Mouse (Mus musculus) hindbrain, embryonic 14.5 days (tissue): ENCODE measurements around the gene Npsr1. TPM values are rescaled to one million over a fixed set of nuclear protein-coding genes. Genes with fewer than 3 reads are reported as not detected.

Source experiments
- ATAC-seq: fragments of 200-750 bp; cut with Nextera tagmentation; 2 replicates; pipeline ENCODE4 v1.8.0; 2017; ENCODE audit warnings: moderate number of reproducible peaks, mild to moderate bottlenecking, moderate TSS enrichment, moderate library complexity; ENCODE audit not compliant: low FRiP score
- DNase-seq: peaks from one replicate; pipeline ENCODE4 v3.0.0-alpha.2; 2015; ENCODE audit warnings: low spot score
- H3K27ac ChIP-seq: fragments of 300-500 bp; sonication (generic); 2 replicates; pipeline ENCODE4 v1.5.1; 2014; ENCODE audit warnings: mild to moderate bottlenecking, moderate library complexity
- H3K27me3 ChIP-seq: fragments of 300-500 bp; sonication (generic); 2 replicates; pipeline ENCODE4 v1.6.1; 2014; ENCODE audit warnings: mild to moderate bottlenecking, low read length, mixed read lengths; ENCODE audit not compliant: control insufficient read depth, insufficient read depth
- H3K36me3 ChIP-seq: fragments of 300-500 bp; sonication (generic); replicated peaks from 2 replicates; pipeline ENCODE4 v1.6.1; 2014; ENCODE audit not compliant: control insufficient read depth, insufficient read depth
- H3K4me1 ChIP-seq: fragments of 300-500 bp; sonication (generic); replicated peaks from 2 replicates; pipeline ENCODE4 v1.6.1; 2014; ENCODE audit warnings: antibody characterized with exemption, low read length, mixed read lengths; ENCODE audit not compliant: control insufficient read depth, insufficient read depth
- H3K4me2 ChIP-seq: fragments of 300-500 bp; sonication (generic); replicated peaks from 2 replicates; pipeline ENCODE4 v1.6.1; 2014; ENCODE audit warnings: mild to moderate bottlenecking, moderate library complexity
- H3K4me3 ChIP-seq: fragments of 300-500 bp; sonication (generic); replicated peaks from 2 replicates; pipeline ENCODE4 v1.5.1; 2014; ENCODE audit warnings: mild to moderate bottlenecking, low read length
- H3K9ac ChIP-seq: fragments of 300-500 bp; sonication (generic); 2 replicates; pipeline ENCODE4 v1.6.1; 2014
- H3K9me3 ChIP-seq: fragments of 300-500 bp; sonication (generic); 2 replicates; pipeline ENCODE4 v1.6.1; 2016; ENCODE audit warnings: low read length; ENCODE audit not compliant: control insufficient read depth
- WGBS: fragments of 180-500 bp; shearing (Covaris S2); extraction: QIAGEN DNeasy Blood & Tissue Kit; methylation state at CpG from one replicate; pipeline ENCODE4 v1.1.7; 2014; 5-methylcytosine and 5-hydroxymethylcytosine counted together
- polyA plus RNA-seq: library from polyadenylated mRNA; unstranded; fragments of >200 nt; fragmentation: Nextera tagmentation; extraction: Ambion mirVana; gene quantifications from 2 replicates; pipeline ENCODE4 v1.2.1, GENCODE M21; 2014

Gene Npsr1
- polyA plus RNA-seq, 1 experiment from 2014 or later = 0.31 TPM

GRCm38 (mm10) chr9:24136354-24136753 is 38.6 kb downstream of the Npsr1 start:
- Histone ChIP-seq H3K4me2 (no peak overlapping the region), H3K4me1 (no peaks in the 10 kb centered on the region), H3K9ac (no peak overlapping the region), H3K4me3 (no peak overlapping the region), H3K9me3 (no peaks in the 10 kb centered on the region), H3K36me3 (no peaks in the 10 kb centered on the region), H3K27ac (no peak overlapping the region), H3K27me3 (no peaks in the 10 kb centered on the region)
- no peak for ATAC-seq
- no peak for DNase-seq

GRCm38 (mm10) chr9:24144341-24144740 is 46.5 kb downstream of the Npsr1 start:
- no peaks in the 10 kb centered on the region for H3K9me3 ChIP-seq
- WGBS = 92% methylated on average over 2 of the region's 2 CpGs
- no peak for DNase-seq
- H3K27ac ChIP-seq = no peak overlapping the region
- no peaks in the 10 kb centered on the region for H3K4me1 ChIP-seq
- ATAC-seq = no peak
- H3K9ac ChIP-seq = no peak overlapping the region
- no peak overlapping the region for H3K4me3 ChIP-seq
- H3K27me3 ChIP-seq = no peaks in the 10 kb centered on the region
- no peak overlapping the region for H3K4me2 ChIP-seq
- no peaks in the 10 kb centered on the region for H3K36me3 ChIP-seq

GRCm38 (mm10) chr9:24157208-24157607 is 59.4 kb downstream of the Npsr1 start:
- no peaks in the 10 kb centered on the region for H3K36me3 ChIP-seq
- H3K27ac ChIP-seq = no peak overlapping the region
- ATAC-seq (no peak), DNase-seq (no peak)
- no peak overlapping the region for H3K4me3 ChIP-seq
- no peaks in the 10 kb centered on the region for H3K27me3 ChIP-seq
- no peaks in the 10 kb centered on the region for H3K4me1 ChIP-seq
- no peaks in the 10 kb centered on the region for H3K9me3 ChIP-seq
- no peak overlapping the region for H3K9ac ChIP-seq
- H3K4me2 ChIP-seq = no peak overlapping the region
- WGBS = 31% methylated on average over 1 of the region's 1 CpGs

- WGBS = 8% methylated on average over 1 of the region's 1 CpGs
- DNase-seq = no peak
Observed at GRCm38 (mm10) chr9:24160409-24160808, 62.6 kb downstream of the Npsr1 start.

GRCm38 (mm10) chr9:24168501-24168900 is 70.7 kb downstream of the Npsr1 start:
- no peaks in the 10 kb centered on the region for H3K4me1 ChIP-seq
- H3K9me3 ChIP-seq = no peaks in the 10 kb centered on the region
- no peak overlapping the region for H3K27ac ChIP-seq
- DNase-seq = no peak
- H3K27me3 ChIP-seq = no peaks in the 10 kb centered on the region
- ATAC-seq = no peak
- WGBS = 94% methylated on average over 1 of the region's 1 CpGs
- no peak overlapping the region for H3K4me2 ChIP-seq
- no peak overlapping the region for H3K9ac ChIP-seq
- H3K36me3 ChIP-seq = no peaks in the 10 kb centered on the region
- no peak overlapping the region for H3K4me3 ChIP-seq

More at GRCm38 (mm10) chr9:24160409-24160808, 62.6 kb downstream of the Npsr1 start:
- Histone ChIP-seq H3K36me3 (no peaks in the 10 kb centered on the region), H3K27me3 (no peaks in the 10 kb centered on the region), H3K4me1 (no peaks in the 10 kb centered on the region), H3K4me3 (no peak overlapping the region), H3K4me2 (no peak overlapping the region), H3K9me3 (no peaks in the 10 kb centered on the region), H3K9ac (no peak overlapping the region), H3K27ac (no peak overlapping the region)
- no peak for ATAC-seq

- H3K9ac ChIP-seq = no peak overlapping the region
- DNase-seq = no peak
- no peak overlapping the region for H3K27ac ChIP-seq
- H3K9me3 ChIP-seq = no peaks in the 10 kb centered on the region
- WGBS = 93% methylated on average over 1 of the region's 1 CpGs
- H3K36me3 ChIP-seq = no peaks in the 10 kb centered on the region
- no peak for ATAC-seq
- no peak overlapping the region for H3K4me2 ChIP-seq
- no peaks in the 10 kb centered on the region for H3K27me3 ChIP-seq
- H3K4me3 ChIP-seq = no peak overlapping the region
- no peaks in the 10 kb centered on the region for H3K4me1 ChIP-seq
Observed at GRCm38 (mm10) chr9:24170728-24171127, 72.9 kb downstream of the Npsr1 start.

GRCm38 (mm10) chr9:24178744-24179143 is 80.9 kb downstream of the Npsr1 start:
- Histone ChIP-seq H3K27ac (no peak overlapping the region), H3K4me2 (no peak overlapping the region), H3K9ac (no peak overlapping the region), H3K4me1 (no peaks in the 10 kb centered on the region), H3K36me3 (no peaks in the 10 kb centered on the region), H3K4me3 (no peak overlapping the region), H3K27me3 (no peaks in the 10 kb centered on the region), H3K9me3 (no peaks in the 10 kb centered on the region)
- WGBS = 73% methylated on average over 2 of the region's 2 CpGs
- no peak for DNase-seq
- ATAC-seq = no peak

GRCm38 (mm10) chr9:24180926-24181325 is 83.1 kb downstream of the Npsr1 start:
- no peak overlapping the region for H3K4me3 ChIP-seq
- no peaks in the 10 kb centered on the region for H3K36me3 ChIP-seq
- no peaks in the 10 kb centered on the region for H3K4me1 ChIP-seq
- WGBS = 81% methylated on average over 7 of the region's 7 CpGs
- H3K9me3 ChIP-seq = no peaks in the 10 kb centered on the region
- ATAC-seq = no peak
- no peak overlapping the region for H3K9ac ChIP-seq
- H3K27me3 ChIP-seq = no peaks in the 10 kb centered on the region
- H3K27ac ChIP-seq = no peak overlapping the region
- no peak for DNase-seq
- H3K4me2 ChIP-seq = no peak overlapping the region

GRCm38 (mm10) chr9:24186289-24186688 is 88.5 kb downstream of the Npsr1 start:
- H3K9ac ChIP-seq = no peak overlapping the region
- H3K4me2 ChIP-seq = no peak overlapping the region
- ATAC-seq (no peak), DNase-seq (no peak)
- no peaks in the 10 kb centered on the region for H3K36me3 ChIP-seq
- H3K4me3 ChIP-seq = no peak overlapping the region
- no peaks in the 10 kb centered on the region; the same call in 1 of the 2 replicates for H3K4me1 ChIP-seq
- no peak overlapping the region for H3K27ac ChIP-seq
- H3K9me3 ChIP-seq = no peaks in the 10 kb centered on the region
- 71% methylated on average over 5 of the region's 5 CpGs for WGBS
- H3K27me3 ChIP-seq = no peaks in the 10 kb centered on the region
